In genomic region chr4:63942875-63943274, GRCm38 (mm10) we compare ENCODE assay signal across 20 mouse cellular contexts.
DNase-seq lines count a peak whose midpoint lies in the region; ATAC-seq lines count a peak whose summit lies in the region.
"Had no signal": no experiment of that assay in that cellular context is flagged by ENCODE, and none has a peak within 500 bp of the region (broad histone marks: within the 10 kb centered on the region; RNA-seq: fewer than 3 reads in every experiment).

No protein-coding gene starts in this region.

- peak; percentile 92 for ATAC-seq in granulocyte monocyte progenitor cell, adult 5-6 weeks (replicated peaks; ENCODE audit: poor library complexity, severe bottlenecking)
- peak; percentile 51; the same call in 1 of the 2 replicates for ATAC-seq in monocyte, adult 5-6 weeks (replicated peaks; ENCODE audit: insufficient number of reproducible peaks, low FRiP score, low TSS enrichment, poor library complexity, severe bottlenecking)
- ATAC-seq: forebrain, embryonic 16.5 days; hindbrain, postnatal 0 days had no signal

- peak; percentile 9 to 22 for DNase-seq in spleen, adult 18-20 months
- no peak for DNase-seq in spleen, postnatal 14 days (ENCODE audit: low spot score in 2 of 2)
- peak; percentile 14 for DNase-seq in CD4-positive helper T cell, adult 2 months (ENCODE audit: low read depth, low spot score)
- DNase-seq in right cerebral cortex, postnatal 25 days, result no peak
- no peak for DNase-seq in left cerebral cortex, postnatal 25 days (ENCODE audit: low spot score in 2 of 2)
- no peak for DNase-seq in lung, postnatal 14 days
- DNase-seq: adrenal gland, adult 2 months; cerebellum, adult 8-10 months; cerebellum, postnatal 36 days; gastrocnemius, postnatal 10 days; heart, adult 11 months; heart, postnatal 10 days; kidney, adult 11 months; kidney, postnatal 4 days; left cerebral cortex, postnatal 4 days; lung, postnatal 4 days had no signal

- intact Hi-C loops in left cerebral cortex, postnatal 25 days (cut with DNase I), result no loop called here

Comparison
In these comparisons a context has a peak if more than half of its experiments do, and no peak if none do; other contexts are left out.
1. DNase-seq: peak in spleen, adult 18-20 months (2 of 2) and CD4-positive helper T cell, adult 2 months (single experiment); none in spleen, postnatal 14 days (0 of 2), right cerebral cortex, postnatal 25 days (single experiment), left cerebral cortex, postnatal 25 days (0 of 2) and lung, postnatal 14 days (single experiment).